Mouse (Mus musculus): ENCODE data around the gene Llcfc1. TPM values are rescaled to one million over a fixed set of nuclear protein-coding genes. Genes with fewer than 3 reads are reported as not detected.
A peak's percentile ranks its signal among the peaks of the same experiment; 100 is the strongest.

The Llcfc1 gene
- polyA plus RNA-seq, 1 experiment from 2014 or later, result 0.57 TPM

GRCm38 (mm10) chr6:41685596-41685995 lies 1.4 kb downstream of the Llcfc1 start:
- Histone ChIP-seq H3K4me1 (ENCODE audit: control insufficient read depth, insufficient read depth, low read length) (no peaks in the 10 kb centered on the region), H3K27ac (ENCODE audit: low read length) (no peak overlapping the region), H3K4me2 (ENCODE audit: low read depth, low read length) (no peak overlapping the region), H3K9ac (ENCODE audit: low read length) (no peak overlapping the region), H3K36me3 (ENCODE audit: control insufficient read depth, insufficient read depth, low read length) (no peaks in the 10 kb centered on the region), H3K4me3 (replicated peaks; ENCODE audit: low read length) (no peak overlapping the region), H3K27me3 (ENCODE audit: control insufficient read depth, insufficient read depth, low read length) (no peaks in the 10 kb centered on the region), H3K9me3 (replicated peaks; ENCODE audit: control insufficient read depth, low read length) (no peaks in the 10 kb centered on the region)
- 81% methylated on average over 3 of the region's 3 CpGs for WGBS
- ATAC-seq (ENCODE audit: insufficient read depth, low FRiP score), result no peak

GRCm38 (mm10) chr6:41692200-41692599 lies 8.0 kb downstream of the Llcfc1 start:
- Histone ChIP-seq H3K9me3 (replicated peaks; ENCODE audit: control insufficient read depth, low read length) (no peaks in the 10 kb centered on the region), H3K27me3 (ENCODE audit: control insufficient read depth, insufficient read depth, low read length) (no peaks in the 10 kb centered on the region), H3K9ac (ENCODE audit: low read length) (no peak overlapping the region), H3K4me2 (ENCODE audit: low read depth, low read length) (no peak overlapping the region), H3K27ac (ENCODE audit: low read length) (no peak overlapping the region), H3K36me3 (ENCODE audit: control insufficient read depth, insufficient read depth, low read length) (no peaks in the 10 kb centered on the region), H3K4me1 (ENCODE audit: control insufficient read depth, insufficient read depth, low read length) (no peaks in the 10 kb centered on the region), H3K4me3 (replicated peaks; ENCODE audit: low read length) (no peak overlapping the region)
- ATAC-seq (ENCODE audit: insufficient read depth, low FRiP score), result no peak

- H3K4me3 ChIP-seq (replicated peaks; ENCODE audit: low read length), result no peak overlapping the region
- H3K27me3 ChIP-seq (ENCODE audit: control insufficient read depth, insufficient read depth, low read length), result no peaks in the 10 kb centered on the region
- no peak for ATAC-seq (ENCODE audit: insufficient read depth, low FRiP score)
These were observed 10.2 kb downstream of the Llcfc1 start for GRCm38 (mm10) chr6:41694407-41694806.

GRCm38 (mm10) chr6:41701245-41701644 lies 17.0 kb downstream of the Llcfc1 start:
- no peak overlapping the region for H3K4me2 ChIP-seq (ENCODE audit: low read depth, low read length)
- WGBS, result 63% methylated on average over 1 of the region's 1 CpGs
- H3K4me3 ChIP-seq (replicated peaks; ENCODE audit: low read length), result no peak overlapping the region
- H3K36me3 ChIP-seq (ENCODE audit: control insufficient read depth, insufficient read depth, low read length), result no peaks in the 10 kb centered on the region
- no peaks in the 10 kb centered on the region for H3K27me3 ChIP-seq (ENCODE audit: control insufficient read depth, insufficient read depth, low read length)
- no peaks in the 10 kb centered on the region for H3K4me1 ChIP-seq (ENCODE audit: control insufficient read depth, insufficient read depth, low read length)
- no peak for ATAC-seq (ENCODE audit: insufficient read depth, low FRiP score)
- H3K27ac ChIP-seq (ENCODE audit: low read length), result no peak overlapping the region
- H3K9me3 ChIP-seq (replicated peaks; ENCODE audit: control insufficient read depth, low read length), result no peaks in the 10 kb centered on the region
- H3K9ac ChIP-seq (ENCODE audit: low read length), result no peak overlapping the region

More at GRCm38 (mm10) chr6:41694407-41694806, 10.2 kb downstream of the Llcfc1 start:
- no peaks in the 10 kb centered on the region for H3K9me3 ChIP-seq (replicated peaks; ENCODE audit: control insufficient read depth, low read length)
- H3K4me2 ChIP-seq (ENCODE audit: low read depth, low read length), result no peak overlapping the region
- no peak overlapping the region for H3K9ac ChIP-seq (ENCODE audit: low read length)
- H3K36me3 ChIP-seq (ENCODE audit: control insufficient read depth, insufficient read depth, low read length), result no peaks in the 10 kb centered on the region
- H3K4me1 ChIP-seq (ENCODE audit: control insufficient read depth, insufficient read depth, low read length), result no peaks in the 10 kb centered on the region
- 83% methylated on average over 1 of the region's 1 CpGs for WGBS
- H3K27ac ChIP-seq (ENCODE audit: low read length), result no peak overlapping the region

- no peak for ATAC-seq (ENCODE audit: insufficient read depth, low FRiP score)
- WGBS, result 72% methylated on average over 2 of the region's 2 CpGs
- H3K27ac ChIP-seq (ENCODE audit: low read length), result no peak overlapping the region
- no peaks in the 10 kb centered on the region for H3K4me1 ChIP-seq (ENCODE audit: control insufficient read depth, insufficient read depth, low read length)
- no peak overlapping the region for H3K9ac ChIP-seq (ENCODE audit: low read length)
- no peak overlapping the region for H3K4me2 ChIP-seq (ENCODE audit: low read depth, low read length)
- H3K9me3 ChIP-seq (replicated peaks; ENCODE audit: control insufficient read depth, low read length), result no peaks in the 10 kb centered on the region
- H3K4me3 ChIP-seq (replicated peaks; ENCODE audit: low read length), result no peak overlapping the region
- no peaks in the 10 kb centered on the region for H3K36me3 ChIP-seq (ENCODE audit: control insufficient read depth, insufficient read depth, low read length)
- no peaks in the 10 kb centered on the region for H3K27me3 ChIP-seq (ENCODE audit: control insufficient read depth, insufficient read depth, low read length)
These were observed 18.7 kb downstream of the Llcfc1 start for GRCm38 (mm10) chr6:41702928-41703327.

GRCm38 (mm10) chr6:41704123-41704522 lies 19.9 kb downstream of the Llcfc1 start, which contains the start of gene Kel:
TSS of gene Kel (minus strand) at chr6:41704339.
- Histone ChIP-seq H3K9me3 (replicated peaks; ENCODE audit: control insufficient read depth, low read length) (no peaks in the 10 kb centered on the region), H3K4me1 (ENCODE audit: control insufficient read depth, insufficient read depth, low read length) (no peaks in the 10 kb centered on the region), H3K27ac (ENCODE audit: low read length) (no peak within 1 kb of the TSS), H3K27me3 (ENCODE audit: control insufficient read depth, insufficient read depth, low read length) (no peaks in the 10 kb centered on the region), H3K36me3 (ENCODE audit: control insufficient read depth, insufficient read depth, low read length) (no peaks in the 10 kb centered on the region), H3K9ac (ENCODE audit: low read length) (no peak within 1 kb of the TSS), H3K4me2 (ENCODE audit: low read depth, low read length) (no peak within 1 kb of the TSS), H3K4me3 (replicated peaks; ENCODE audit: low read length) (no peak within 1 kb of the TSS)
- ATAC-seq (ENCODE audit: insufficient read depth, low FRiP score), result peak; percentile 69; the same call in 1 of the 2 replicates
- 25% methylated on average over 1 of the region's 1 CpGs for WGBS

- peak; percentile 70 for ATAC-seq (ENCODE audit: insufficient read depth, low FRiP score)
These were observed 22.0 kb downstream of the Llcfc1 start for GRCm38 (mm10) chr6:41706275-41706674.

GRCm38 (mm10) chr6:41710281-41710680 lies 26.1 kb downstream of the Llcfc1 start:
- Histone ChIP-seq H3K36me3 (ENCODE audit: control insufficient read depth, insufficient read depth, low read length) (no peaks in the 10 kb centered on the region), H3K9me3 (replicated peaks; ENCODE audit: control insufficient read depth, low read length) (no peaks in the 10 kb centered on the region), H3K9ac (ENCODE audit: low read length) (no peak overlapping the region), H3K4me2 (ENCODE audit: low read depth, low read length) (no peak overlapping the region), H3K4me3 (replicated peaks; ENCODE audit: low read length) (no peak overlapping the region), H3K4me1 (ENCODE audit: control insufficient read depth, insufficient read depth, low read length) (no peaks in the 10 kb centered on the region), H3K27ac (ENCODE audit: low read length) (no peak overlapping the region), H3K27me3 (ENCODE audit: control insufficient read depth, insufficient read depth, low read length) (no peaks in the 10 kb centered on the region)
- WGBS, result 76% methylated on average over 1 of the region's 1 CpGs
- no peak for ATAC-seq (ENCODE audit: insufficient read depth, low FRiP score)

More at GRCm38 (mm10) chr6:41706275-41706674, 22.0 kb downstream of the Llcfc1 start:
- Histone ChIP-seq H3K27ac (ENCODE audit: low read length) (no peak overlapping the region), H3K36me3 (ENCODE audit: control insufficient read depth, insufficient read depth, low read length) (no peaks in the 10 kb centered on the region), H3K4me3 (replicated peaks; ENCODE audit: low read length) (no peak overlapping the region), H3K9me3 (replicated peaks; ENCODE audit: control insufficient read depth, low read length) (no peaks in the 10 kb centered on the region), H3K27me3 (ENCODE audit: control insufficient read depth, insufficient read depth, low read length) (no peaks in the 10 kb centered on the region), H3K4me2 (ENCODE audit: low read depth, low read length) (no peak overlapping the region), H3K9ac (ENCODE audit: low read length) (no peak overlapping the region), H3K4me1 (ENCODE audit: control insufficient read depth, insufficient read depth, low read length) (no peaks in the 10 kb centered on the region)
- WGBS, result 81% methylated on average over 7 of the region's 7 CpGs

GRCm38 (mm10) chr6:41721430-41721829 lies 37.2 kb downstream of the Llcfc1 start:
- Histone ChIP-seq H3K9ac (ENCODE audit: low read length) (no peak overlapping the region), H3K4me1 (ENCODE audit: control insufficient read depth, insufficient read depth, low read length) (no peaks in the 10 kb centered on the region), H3K9me3 (replicated peaks; ENCODE audit: control insufficient read depth, low read length) (no peaks in the 10 kb centered on the region), H3K27me3 (ENCODE audit: control insufficient read depth, insufficient read depth, low read length) (no peaks in the 10 kb centered on the region), H3K4me2 (ENCODE audit: low read depth, low read length) (no peak overlapping the region), H3K27ac (ENCODE audit: low read length) (no peak overlapping the region), H3K4me3 (replicated peaks; ENCODE audit: low read length) (no peak overlapping the region), H3K36me3 (ENCODE audit: control insufficient read depth, insufficient read depth, low read length) (no peaks in the 10 kb centered on the region)
- WGBS, result 84% methylated on average over 2 of the region's 2 CpGs
- ATAC-seq (ENCODE audit: insufficient read depth, low FRiP score), result no peak
